Mouse (Mus musculus) midbrain, embryonic 16.5 days (tissue): Measurements from ENCODE around the gene Wbp1l. TPM values are rescaled to one million over a fixed set of nuclear protein-coding genes. Genes with fewer than 3 reads are reported as not detected.
"Not testable (repeated sequence)": the region's sequence is repeated elsewhere in the genome, so short reads cannot be mapped to it uniquely, and the experiment has no call there.

Source experiments
- ATAC-seq: fragments of 200-750 bp; cut with Nextera tagmentation; 2 replicates; pipeline ENCODE4 v1.8.0; 2017; ENCODE audit warnings: moderate TSS enrichment
- H3K27ac ChIP-seq: fragments of 300-500 bp; sonication (generic); 2 replicates; pipeline ENCODE4 v1.5.1; 2014; ENCODE audit warnings: mild to moderate bottlenecking, low read length, mixed read lengths
- H3K27me3 ChIP-seq: fragments of 300-500 bp; sonication (generic); 2 replicates; pipeline ENCODE4 v1.6.1; 2014; ENCODE audit warnings: low read depth, low read length, mixed read lengths; ENCODE audit not compliant: control insufficient read depth, insufficient read depth
- H3K36me3 ChIP-seq: fragments of 300-500 bp; sonication (generic); 2 replicates; pipeline ENCODE4 v1.6.1; 2014; ENCODE audit warnings: mild to moderate bottlenecking, low read length, moderate library complexity, mixed read lengths; ENCODE audit not compliant: control insufficient read depth, insufficient read depth
- H3K4me1 ChIP-seq: fragments of 300-500 bp; sonication (generic); 2 replicates; pipeline ENCODE4 v1.6.1; 2014; ENCODE audit warnings: mild to moderate bottlenecking, low read length, mixed read lengths; ENCODE audit not compliant: control insufficient read depth, insufficient read depth
- H3K4me2 ChIP-seq: fragments of 300-500 bp; sonication (generic); 2 replicates; pipeline ENCODE4 v1.6.1; 2014; ENCODE audit warnings: mild to moderate bottlenecking, low read length, mixed read lengths
- H3K4me3 ChIP-seq: fragments of 300-500 bp; sonication (generic); 2 replicates; pipeline ENCODE4 v1.5.1; 2014; ENCODE audit warnings: low read depth, mild to moderate bottlenecking, low read length, moderate library complexity, mixed read lengths
- H3K9ac ChIP-seq: fragments of 300-500 bp; sonication (generic); 2 replicates; pipeline ENCODE4 v1.6.1; 2014; ENCODE audit warnings: low read depth, low read length, mixed read lengths
- H3K9me3 ChIP-seq: fragments of 300-500 bp; sonication (generic); replicated peaks from 2 replicates; pipeline ENCODE4 v1.6.1; 2014; ENCODE audit warnings: mild to moderate bottlenecking, low read length, mixed read lengths; ENCODE audit not compliant: control insufficient read depth, poor library complexity, severe bottlenecking
- WGBS: fragments of 180-500 bp; shearing (Covaris S2); extraction: QIAGEN DNeasy Blood & Tissue Kit; methylation state at CpG from one replicate; pipeline ENCODE4 v1.1.7; 2014; 5-methylcytosine and 5-hydroxymethylcytosine counted together
- polyA plus RNA-seq: library from polyadenylated mRNA; unstranded; fragments of >200 nt; fragmentation: Nextera tagmentation; extraction: Ambion mirVana; gene quantifications from 2 replicates; pipeline ENCODE4 v1.2.1, GENCODE M21; 2015

The Wbp1l gene
- polyA plus RNA-seq, 1 experiment from 2014 or later, result 34.0 TPM

- ATAC-seq, result no peak
- no peaks in the 10 kb centered on the region for H3K9me3 ChIP-seq
- no peak overlapping the region for H3K4me2 ChIP-seq
- H3K36me3 ChIP-seq, result no peaks in the 10 kb centered on the region
- H3K9ac ChIP-seq, result no peak overlapping the region
- WGBS, result 69% methylated on average over 14 of the region's 14 CpGs
- H3K27ac ChIP-seq, result no peak overlapping the region
- no peak overlapping the region for H3K4me3 ChIP-seq
- no peaks in the 10 kb centered on the region for H3K27me3 ChIP-seq
- H3K4me1 ChIP-seq, result no peaks in the 10 kb centered on the region
These were observed 34.8 kb upstream of the Wbp1l start for GRCm38 (mm10) chr19:46564043-46564462.

GRCm38 (mm10) chr19:46571211-46571877 is 27.5 kb upstream of the Wbp1l start:
- not testable (repeated sequence) for H3K9me3 ChIP-seq, H3K27me3 ChIP-seq, H3K9ac ChIP-seq, H3K36me3 ChIP-seq, ATAC-seq
- WGBS, result 72% methylated on average over 3 of the region's 3 CpGs
- Histone ChIP-seq H3K4me3 (peak overlapping the region; percentile 69), H3K4me2 (peak overlapping the region; percentile 80), H3K27ac (peak overlapping the region; percentile 90; the same call in 1 of the 2 replicates), H3K4me1 (peaks cover 19% of the 10 kb centered on the region)

DNA sequence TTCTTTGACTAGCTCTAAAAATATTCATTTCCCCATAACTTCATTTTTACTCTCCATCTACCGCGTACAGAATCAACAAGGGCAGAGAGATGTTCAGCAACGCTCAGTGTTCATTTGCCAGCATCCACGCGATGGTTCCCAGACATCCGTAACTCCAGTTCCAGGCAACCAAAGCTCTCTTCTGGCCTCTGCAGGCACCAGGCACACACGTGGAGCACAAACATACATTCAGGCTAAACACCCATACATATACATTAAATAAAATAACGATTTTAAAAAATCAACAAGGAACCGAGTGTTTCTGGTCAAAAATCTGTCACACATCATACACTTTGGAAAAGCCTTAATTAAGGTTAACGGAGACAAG is 27.0 kb upstream of the Wbp1l start:
- no peak for ATAC-seq
- peaks cover 19% of the 10 kb centered on the region for H3K4me1 ChIP-seq
- H3K4me2 ChIP-seq, result peak overlapping the region; percentile 80
- peak overlapping the region; percentile 78 for H3K9ac ChIP-seq
- H3K27me3 ChIP-seq, result no peaks in the 10 kb centered on the region
- H3K9me3 ChIP-seq, result no peaks in the 10 kb centered on the region
- H3K36me3 ChIP-seq, result no peaks in the 10 kb centered on the region
- WGBS, result 11% methylated on average over 10 of the region's 10 CpGs
- peak overlapping the region; percentile 90 for H3K27ac ChIP-seq
- H3K4me3 ChIP-seq, result peak overlapping the region; percentile 69

DNA sequence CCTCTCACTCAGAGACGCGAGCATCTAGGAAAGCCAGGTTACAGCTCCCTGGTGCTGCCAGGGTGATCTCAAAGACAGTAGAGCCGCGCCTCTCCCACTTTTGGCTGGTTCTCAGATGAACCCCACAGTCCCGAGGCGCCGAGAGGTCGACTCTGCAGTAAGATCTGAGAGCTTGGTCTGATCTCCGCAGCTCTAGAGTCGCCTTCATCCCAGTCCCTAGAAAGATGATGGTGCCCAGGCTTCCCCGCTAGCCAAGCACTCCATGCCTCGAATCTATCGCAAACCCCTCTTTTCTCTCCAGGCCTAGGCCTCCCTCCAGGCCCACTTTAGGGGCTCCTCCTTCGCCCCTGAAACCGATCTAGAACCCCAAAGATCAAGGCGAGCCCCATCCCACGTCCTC is 26.3 kb upstream of the Wbp1l start:
- Histone ChIP-seq H3K27me3 (no peaks in the 10 kb centered on the region), H3K4me3 (peak overlapping the region; percentile 69), H3K9me3 (no peaks in the 10 kb centered on the region), H3K36me3 (no peaks in the 10 kb centered on the region), H3K9ac (peak overlapping the region; percentile 78), H3K27ac (peak overlapping the region; percentile 90), H3K4me1 (peaks cover 19% of the 10 kb centered on the region), H3K4me2 (peak overlapping the region; percentile 80)
- 0% methylated on average over 17 of the region's 17 CpGs for WGBS
- peak; percentile 46 for ATAC-seq

GRCm38 (mm10) chr19:46572951-46573937 is 25.6 kb upstream of the Wbp1l start, which contains the start of the genes Arl3 and Sfxn2:
TSS of gene Arl3 (minus strand) at chr19:46573198.
TSS of gene Sfxn2 (plus strand) at chr19:46573365.
- Histone ChIP-seq H3K4me1 (peaks cover 19% of the 10 kb centered on the region), H3K4me3 (peak within 1 kb of the TSS; percentile 69), H3K9me3 (no peaks in the 10 kb centered on the region), H3K27ac (peak within 1 kb of the TSS; percentile 90), H3K36me3 (no peaks in the 10 kb centered on the region), H3K9ac (peak within 1 kb of the TSS; percentile 78), H3K27me3 (no peaks in the 10 kb centered on the region), H3K4me2 (peak within 1 kb of the TSS; percentile 87)
- under 1% methylated on average over 55 of the region's 67 CpGs for WGBS
- peak; percentile 95 for ATAC-seq

DNA sequence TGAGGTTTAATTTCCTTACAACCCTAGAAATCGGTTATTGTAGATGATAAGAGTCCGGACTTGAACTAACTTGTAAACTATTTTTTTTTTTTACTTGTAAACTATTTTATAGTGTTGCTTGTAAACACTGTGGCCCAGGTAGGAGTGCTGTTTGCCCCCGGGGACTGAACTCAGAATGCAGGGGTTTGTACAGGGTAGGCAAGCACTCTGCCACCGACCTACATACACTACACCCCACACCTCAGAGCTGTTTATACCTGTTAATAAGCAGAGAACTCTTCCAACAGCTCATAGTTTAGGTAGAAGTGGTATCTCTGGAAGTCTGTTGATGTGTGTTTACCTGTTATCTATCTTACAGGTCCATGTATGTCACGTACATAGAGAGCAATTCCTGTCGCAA is 24.9 kb upstream of the Wbp1l start:
- 54% methylated on average over 6 of the region's 6 CpGs for WGBS
- Histone ChIP-seq H3K9me3 (no peaks in the 10 kb centered on the region), H3K27me3 (no peaks in the 10 kb centered on the region), H3K27ac (no peak overlapping the region), H3K36me3 (no peaks in the 10 kb centered on the region), H3K4me3 (peak overlapping the region; percentile 69), H3K4me2 (peak overlapping the region; percentile 87), H3K9ac (peak overlapping the region; percentile 70; the same call in 1 of the 2 replicates), H3K4me1 (peaks cover 19% of the 10 kb centered on the region)
- ATAC-seq, result no peak

GRCm38 (mm10) chr19:46575196-46575595 is 23.7 kb upstream of the Wbp1l start:
- no peak for ATAC-seq
- Histone ChIP-seq H3K4me2 (no peak overlapping the region), H3K4me1 (peaks cover 19% of the 10 kb centered on the region), H3K4me3 (no peak overlapping the region), H3K9ac (no peak overlapping the region), H3K36me3 (no peaks in the 10 kb centered on the region), H3K27ac (no peak overlapping the region), H3K9me3 (no peaks in the 10 kb centered on the region), H3K27me3 (no peaks in the 10 kb centered on the region)
- 76% methylated on average over 4 of the region's 4 CpGs for WGBS

GRCm38 (mm10) chr19:46587823-46588508 is 10.9 kb upstream of the Wbp1l start:
- Histone ChIP-seq H3K36me3 (peaks cover 4% of the 10 kb centered on the region), H3K27me3 (no peaks in the 10 kb centered on the region), H3K9ac (no peak overlapping the region), H3K27ac (no peak overlapping the region), H3K4me1 (no peaks in the 10 kb centered on the region), H3K9me3 (no peaks in the 10 kb centered on the region), H3K4me3 (no peak overlapping the region), H3K4me2 (no peak overlapping the region)
- 59% methylated on average over 13 of the region's 13 CpGs for WGBS
- ATAC-seq, result peak; percentile 71; the same call in 1 of the 2 replicates
